Mouse (Mus musculus): ENCODE results near the gene Nme3.

- TF ChIP-seq POLR2A (IDR thresholded peaks at IDR 0.05; ENCODE audit: insufficient read depth, low read length) (no peak), CTCF (IDR thresholded peaks at IDR 0.05; ENCODE audit: low read depth, low read length) (no peak), EP300 (IDR thresholded peaks at IDR 0.05; ENCODE audit: insufficient read depth, low read depth, low read length) (no peak)
Observed at GRCm38 (mm10) chr17:24858967-24859366, 37.3 kb upstream of the Nme3 start.
